Mouse (Mus musculus): ENCODE data around the gene Fam76a. TPM values are rescaled to one million over a fixed set of nuclear protein-coding genes. Genes with fewer than 3 reads are reported as not detected.
A peak's percentile ranks its signal among the peaks of the same experiment; 100 is the strongest.

Fam76a gene
- polyA plus RNA-seq, 1 experiment from 2014 or later: 47.7 TPM

DNA sequence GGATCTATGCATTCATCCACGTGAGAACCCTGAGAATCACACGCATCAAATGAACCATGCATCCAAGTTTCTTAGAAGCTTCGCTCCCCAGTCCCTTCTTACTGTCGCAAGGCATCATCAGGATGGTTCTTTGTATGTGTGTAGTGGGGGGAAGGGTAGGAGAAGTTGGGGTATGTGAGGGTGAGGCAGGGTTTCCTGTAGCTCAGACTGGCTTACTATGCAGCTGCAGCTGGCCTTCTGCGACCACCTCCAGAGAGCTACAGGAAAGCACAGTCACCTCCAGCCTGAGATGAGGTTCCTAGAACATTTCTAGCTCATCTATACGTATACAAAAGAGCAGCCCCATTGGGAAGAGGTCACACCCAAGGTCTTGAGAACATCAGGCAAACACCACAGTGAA is 10.2 kb downstream of the Fam76a start:
- Histone ChIP-seq H3K9ac (no peak overlapping the region; the same call in 1 of the 2 replicates), H3K4me2 (no peak overlapping the region), H3K9me3 (no peaks in the 10 kb centered on the region), H3K36me3 (peaks cover 88% of the 10 kb centered on the region), H3K4me3 (no peak overlapping the region), H3K4me1 (no peaks in the 10 kb centered on the region), H3K27me3 (no peaks in the 10 kb centered on the region), H3K27ac (no peak overlapping the region)
- ATAC-seq (ENCODE audit: insufficient number of reproducible peaks, insufficient read depth, low FRiP score, low TSS enrichment, low read depth): no peak
- WGBS: 89% methylated on average over 6 of the region's 6 CpGs

DNA sequence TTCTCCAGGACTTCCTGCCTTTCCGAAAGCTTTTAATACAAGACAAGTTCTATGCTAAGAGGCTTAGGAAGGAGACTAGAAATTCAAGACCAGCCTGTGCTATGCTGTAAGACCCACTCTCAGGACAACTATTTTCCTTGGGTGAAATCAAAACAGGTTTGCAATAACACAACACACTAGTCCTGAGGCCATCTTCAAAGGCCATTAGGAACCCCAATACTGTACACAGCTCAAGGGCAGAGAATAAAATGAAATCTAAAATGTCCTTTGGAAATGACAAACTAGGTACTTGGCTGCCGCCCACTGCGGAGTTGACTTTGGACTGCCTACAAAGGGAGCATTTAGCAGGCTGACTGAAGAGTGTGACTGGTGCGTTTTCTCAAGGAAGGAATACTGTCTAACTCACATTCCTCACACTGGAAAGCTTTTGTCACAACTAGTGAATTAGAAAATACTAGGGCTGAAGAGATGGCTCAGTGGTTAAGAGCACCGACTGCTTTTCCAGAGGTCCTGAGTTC is 16.5 kb downstream of the Fam76a start:
- 88% methylated on average over 5 of the region's 5 CpGs for WGBS
- Histone ChIP-seq H3K4me1 (no peaks in the 10 kb centered on the region), H3K9ac (0 out of 2 replicates have a peak overlapping the region, but pooled peaks have one; percentile 36), H3K27me3 (no peaks in the 10 kb centered on the region), H3K36me3 (peaks cover 79% of the 10 kb centered on the region), H3K27ac (no peak overlapping the region), H3K4me3 (no peak overlapping the region), H3K4me2 (no peak overlapping the region), H3K9me3 (no peaks in the 10 kb centered on the region)
- ATAC-seq (ENCODE audit: insufficient number of reproducible peaks, insufficient read depth, low FRiP score, low TSS enrichment, low read depth): no peak

DNA sequence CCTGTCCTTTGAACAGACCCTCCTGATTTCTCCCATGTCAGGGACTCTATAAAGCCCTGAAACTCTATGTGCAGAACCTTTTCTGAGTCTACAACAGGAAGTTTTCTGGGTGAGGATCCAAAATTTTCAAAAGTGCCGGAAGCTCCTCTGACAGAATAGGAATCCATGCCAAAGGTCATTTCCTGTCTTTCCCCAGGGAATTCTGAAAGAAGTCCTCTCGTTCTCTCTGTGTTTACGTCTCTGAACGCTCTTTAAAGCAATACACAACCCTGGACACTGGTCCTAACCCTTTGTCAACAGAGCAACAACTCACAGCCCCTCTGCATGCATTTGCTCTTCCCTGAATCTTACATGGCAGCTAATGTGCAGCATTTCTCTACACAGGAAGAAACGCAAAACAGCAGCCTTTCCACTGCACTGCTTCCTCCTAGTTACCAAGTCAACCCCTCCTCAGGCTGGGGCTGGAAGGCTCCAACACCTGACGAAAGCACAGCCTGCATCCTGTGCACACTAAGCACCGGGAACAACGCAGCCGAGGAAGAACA is 17.5 kb downstream of the Fam76a start:
- Histone ChIP-seq H3K27me3 (no peaks in the 10 kb centered on the region), H3K27ac (no peak overlapping the region), H3K9me3 (no peaks in the 10 kb centered on the region), H3K36me3 (peaks cover 78% of the 10 kb centered on the region), H3K4me1 (no peaks in the 10 kb centered on the region), H3K4me3 (no peak overlapping the region), H3K4me2 (no peak overlapping the region), H3K9ac (no peak overlapping the region)
- 50% methylated on average over 9 of the region's 9 CpGs for WGBS
- no peak for ATAC-seq (ENCODE audit: insufficient number of reproducible peaks, insufficient read depth, low FRiP score, low TSS enrichment, low read depth)

DNA sequence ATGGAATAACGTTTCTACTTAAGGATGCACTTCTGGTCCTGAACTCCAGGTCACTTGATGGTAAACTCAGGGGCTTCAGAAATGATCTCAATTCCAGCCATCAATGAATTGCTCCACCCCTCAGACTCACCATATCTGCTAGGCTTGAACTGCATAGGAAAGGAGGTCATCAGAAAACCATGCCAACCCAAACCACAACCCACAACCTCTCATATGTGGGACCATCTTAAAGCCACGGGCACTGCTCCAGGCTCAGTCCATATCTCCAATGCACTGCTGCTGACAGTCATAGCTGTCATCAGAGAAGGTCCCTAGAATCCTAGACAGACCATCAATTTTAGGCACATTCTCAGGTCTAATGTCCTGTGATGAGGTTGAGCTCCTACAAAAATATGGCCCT is 18.3 kb downstream of the Fam76a start:
- H3K4me1 ChIP-seq: no peaks in the 10 kb centered on the region

DNA sequence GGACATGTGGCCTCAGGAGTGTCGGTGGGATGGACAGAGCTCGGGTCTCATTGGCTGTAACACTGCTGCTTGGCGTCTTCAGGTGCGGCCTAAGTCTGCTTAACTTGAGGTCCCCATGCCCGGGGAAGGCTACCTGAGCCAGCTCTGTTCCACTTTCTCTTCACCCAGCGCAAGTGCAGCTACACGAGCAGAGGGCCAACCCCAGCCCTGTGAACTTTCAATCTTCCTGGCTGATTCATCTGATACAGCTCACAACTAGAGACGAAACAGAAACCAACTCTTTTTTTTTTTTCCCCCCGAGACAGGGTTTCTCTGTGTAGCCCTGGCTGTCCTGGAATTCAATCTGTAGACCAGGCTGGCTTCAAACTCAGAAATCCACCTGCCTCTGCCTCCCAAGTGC is 24.2 kb downstream of the Fam76a start:
- H3K4me3 ChIP-seq: no peak overlapping the region
- no peaks in the 10 kb centered on the region for H3K9me3 ChIP-seq
- no peak overlapping the region for H3K4me2 ChIP-seq
- peaks cover 11% of the 10 kb centered on the region; the same call in 1 of the 2 replicates for H3K27me3 ChIP-seq
- H3K9ac ChIP-seq: no peak overlapping the region
- 85% methylated on average over 9 of the region's 9 CpGs for WGBS
- H3K36me3 ChIP-seq: peaks cover 32% of the 10 kb centered on the region
- H3K4me1 ChIP-seq: no peaks in the 10 kb centered on the region
- no peak for ATAC-seq (ENCODE audit: insufficient number of reproducible peaks, insufficient read depth, low FRiP score, low TSS enrichment, low read depth)
- H3K27ac ChIP-seq: no peak overlapping the region

More for the DNA sequence above, 18.3 kb downstream of the Fam76a start:
- Histone ChIP-seq H3K9me3 (no peaks in the 10 kb centered on the region), H3K9ac (no peak overlapping the region), H3K27ac (no peak overlapping the region), H3K36me3 (peaks cover 73% of the 10 kb centered on the region), H3K4me2 (no peak overlapping the region), H3K27me3 (no peaks in the 10 kb centered on the region), H3K4me3 (no peak overlapping the region)
- WGBS: 82% methylated on average over 2 of the region's 2 CpGs
- ATAC-seq (ENCODE audit: insufficient number of reproducible peaks, insufficient read depth, low FRiP score, low TSS enrichment, low read depth): no peak

DNA sequence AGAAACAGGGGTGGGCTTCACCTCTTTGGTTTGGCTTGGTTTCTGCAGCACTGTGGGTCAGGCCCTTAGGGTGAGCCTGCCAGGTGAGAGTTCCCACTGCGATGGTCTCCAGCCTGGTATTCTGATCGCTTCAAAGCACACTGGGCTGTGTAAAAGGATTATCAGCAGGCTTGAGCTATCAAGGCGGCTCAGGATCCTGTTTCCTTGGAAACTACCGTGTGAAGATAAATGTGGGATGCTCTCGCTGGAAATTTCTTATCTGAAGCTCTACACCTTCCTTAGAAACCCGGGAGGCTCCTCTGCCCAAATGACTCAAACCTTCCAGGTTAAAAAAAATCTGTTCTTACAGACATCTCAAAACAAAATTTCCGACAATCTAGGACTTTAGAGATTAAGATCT is 28.0 kb downstream of the Fam76a start:
- Histone ChIP-seq H3K9ac (no peak overlapping the region), H3K27ac (no peak overlapping the region), H3K9me3 (no peaks in the 10 kb centered on the region), H3K4me1 (no peaks in the 10 kb centered on the region), H3K27me3 (peaks cover 11% of the 10 kb centered on the region; the same call in 1 of the 2 replicates), H3K36me3 (no peaks in the 10 kb centered on the region), H3K4me3 (no peak overlapping the region), H3K4me2 (no peak overlapping the region)
- WGBS: 9% methylated on average over 7 of the region's 7 CpGs
- ATAC-seq (ENCODE audit: insufficient number of reproducible peaks, insufficient read depth, low FRiP score, low TSS enrichment, low read depth): no peak

DNA sequence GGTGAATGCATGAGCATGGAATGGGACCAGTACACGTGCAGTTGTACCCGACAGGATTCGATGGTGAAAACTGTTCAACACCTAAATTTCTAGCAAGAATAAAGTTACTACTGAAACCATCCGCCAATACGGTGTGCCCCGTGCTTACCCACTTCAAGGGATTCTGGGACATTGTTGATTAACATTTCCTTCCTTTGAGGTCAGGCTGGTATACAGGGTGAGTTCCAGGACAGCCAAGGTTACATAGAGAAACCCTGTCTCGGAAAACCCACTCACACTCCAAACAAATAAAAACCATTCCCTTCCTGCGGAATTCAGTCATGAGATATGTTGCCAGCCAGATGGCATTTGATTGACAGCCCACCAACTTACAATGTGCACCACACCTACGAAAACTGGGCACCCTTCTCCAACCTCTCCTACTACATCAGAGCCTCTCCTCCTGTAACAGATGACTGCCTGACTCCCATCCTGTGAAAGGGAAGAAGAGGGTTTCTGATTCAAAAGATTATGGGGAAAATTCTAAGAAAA is 37.4 kb downstream of the Fam76a start:
- H3K9ac ChIP-seq: peak overlapping the region; percentile 94
- H3K4me2 ChIP-seq: peak overlapping the region; percentile 71
- no peaks in the 10 kb centered on the region for H3K9me3 ChIP-seq
- 5% methylated on average over 9 of the region's 9 CpGs for WGBS
- H3K27ac ChIP-seq: peak overlapping the region; percentile 84
- no peak for ATAC-seq (ENCODE audit: insufficient number of reproducible peaks, insufficient read depth, low FRiP score, low TSS enrichment, low read depth)
- H3K4me3 ChIP-seq: peak overlapping the region; percentile 94
- H3K4me1 ChIP-seq: peaks cover 17% of the 10 kb centered on the region
- H3K36me3 ChIP-seq: peaks cover 8% of the 10 kb centered on the region
- no peaks in the 10 kb centered on the region for H3K27me3 ChIP-seq

DNA sequence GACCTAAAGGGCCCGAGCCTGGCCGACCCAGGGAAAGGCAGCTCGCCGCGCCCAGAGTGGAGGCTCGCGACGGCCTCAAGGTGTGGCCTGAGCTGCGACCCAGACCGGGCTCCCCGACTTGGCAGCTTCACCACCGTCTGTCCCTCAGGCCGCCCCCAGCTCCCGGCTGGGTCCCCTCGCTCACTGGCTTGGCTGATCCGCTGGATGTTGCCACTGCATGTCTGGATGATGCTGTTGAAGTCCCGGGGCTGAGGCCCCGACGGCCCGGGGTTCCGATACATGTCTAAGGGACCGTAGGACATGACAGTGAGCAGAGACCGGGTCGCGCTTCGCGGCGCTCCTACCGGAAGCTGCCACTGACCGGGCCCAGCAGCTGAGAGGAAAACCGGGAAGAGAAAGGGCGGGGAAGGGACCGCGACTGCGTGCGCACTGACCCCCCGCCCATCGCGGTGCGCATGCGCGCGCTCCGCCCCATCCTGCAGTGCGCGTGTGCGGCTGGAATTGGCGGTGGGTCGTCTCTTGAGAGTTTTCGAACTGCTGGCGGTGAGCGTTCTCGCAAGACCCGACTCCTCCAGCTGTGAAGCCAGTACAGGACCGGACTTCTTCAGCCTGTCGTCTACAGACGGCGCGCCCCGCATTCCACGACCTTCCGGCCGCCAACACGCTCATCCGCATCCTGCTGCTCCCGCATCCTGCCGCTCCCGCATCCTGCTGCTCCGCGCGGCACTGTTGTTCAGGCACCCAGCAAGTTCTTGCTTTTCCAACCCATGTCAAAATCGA is 38.1 kb downstream of the Fam76a start, which contains the start of gene Stx12:
Gene Stx12, minus strand, starts transcription at position 446 of the 780 bp plus-strand sequence.
- H3K9ac ChIP-seq: peak within 1 kb of the TSS; percentile 94
- peaks cover 17% of the 10 kb centered on the region for H3K4me1 ChIP-seq
- H3K27me3 ChIP-seq: no peaks in the 10 kb centered on the region
- WGBS: under 1% methylated on average over 72 of the region's 72 CpGs
- H3K4me3 ChIP-seq: peak within 1 kb of the TSS; percentile 94
- peak; percentile 79 for ATAC-seq (ENCODE audit: insufficient number of reproducible peaks, insufficient read depth, low FRiP score, low TSS enrichment, low read depth)
- peak within 1 kb of the TSS; percentile 84 for H3K27ac ChIP-seq
- H3K36me3 ChIP-seq: peaks cover 14% of the 10 kb centered on the region
- peak within 1 kb of the TSS; percentile 71 for H3K4me2 ChIP-seq
- H3K9me3 ChIP-seq: no peaks in the 10 kb centered on the region

DNA sequence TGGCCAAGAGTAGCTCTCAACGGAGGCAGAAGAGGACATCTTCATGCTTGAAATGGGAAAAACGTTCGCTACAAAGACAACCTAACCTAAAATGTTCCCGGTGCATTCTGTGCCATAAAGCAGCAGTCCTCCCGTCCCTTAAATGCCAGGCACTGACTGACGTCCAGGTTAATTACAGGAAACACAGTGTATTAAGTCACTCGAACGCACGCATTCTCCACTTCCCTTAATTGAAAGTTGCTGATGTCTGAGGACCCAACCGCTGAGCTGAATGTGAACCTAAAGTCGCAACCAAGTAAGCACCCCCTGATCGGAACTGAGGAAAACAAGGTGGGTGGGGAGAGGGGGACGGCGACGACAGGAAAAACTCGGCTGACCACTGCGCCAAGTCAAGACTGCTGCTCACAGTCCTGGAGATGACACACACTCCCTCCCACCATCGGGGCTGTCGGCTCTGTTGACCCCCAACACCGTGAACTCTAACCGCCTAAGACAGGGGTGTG is 38.7 kb downstream of the Fam76a start:
- Histone ChIP-seq H3K27ac (peak overlapping the region; percentile 84), H3K27me3 (no peaks in the 10 kb centered on the region), H3K9ac (peak overlapping the region; percentile 94), H3K36me3 (peaks cover 14% of the 10 kb centered on the region), H3K4me1 (peaks cover 17% of the 10 kb centered on the region), H3K4me3 (peak overlapping the region; percentile 94), H3K9me3 (no peaks in the 10 kb centered on the region), H3K4me2 (peak overlapping the region; percentile 71)
- no peak for ATAC-seq (ENCODE audit: insufficient number of reproducible peaks, insufficient read depth, low FRiP score, low TSS enrichment, low read depth)
- 2% methylated on average over 21 of the region's 21 CpGs for WGBS

DNA sequence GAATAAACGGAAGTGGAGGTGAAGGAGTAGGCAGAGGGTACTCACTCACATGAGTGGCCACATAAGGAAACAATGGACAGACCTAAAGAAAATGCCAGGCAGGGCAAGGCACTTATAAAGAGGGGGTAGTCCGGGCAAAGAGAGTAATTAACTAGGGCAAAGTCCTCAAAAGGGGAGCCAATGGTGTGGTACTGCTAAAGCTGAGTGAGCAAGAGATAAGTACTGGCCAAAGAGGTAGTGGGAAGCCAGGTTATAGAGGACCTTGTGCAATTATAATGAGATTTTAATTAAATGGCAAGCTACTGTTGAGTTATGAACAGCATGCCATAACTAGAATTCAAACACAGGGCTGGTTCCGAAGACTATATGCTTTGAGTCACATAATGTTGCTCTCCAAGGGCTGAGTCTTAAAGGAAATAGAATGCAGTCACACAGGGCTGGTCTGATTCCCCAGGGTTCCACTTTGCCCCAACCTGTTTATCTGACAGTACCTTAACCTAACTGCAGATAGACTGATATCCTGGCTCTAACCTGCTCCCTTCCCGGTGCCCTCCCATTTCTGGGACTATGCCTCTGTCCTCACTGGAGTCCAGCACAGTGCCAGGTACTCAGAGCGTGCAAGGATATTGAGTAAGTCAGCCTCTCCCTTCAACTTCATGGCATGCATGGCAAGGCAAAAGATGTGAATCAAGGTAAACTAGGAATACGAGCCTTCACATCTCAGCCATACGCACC is 47.8 kb downstream of the Fam76a start:
- Histone ChIP-seq H3K27ac (no peak overlapping the region), H3K4me3 (no peak overlapping the region), H3K4me2 (no peak overlapping the region), H3K27me3 (no peaks in the 10 kb centered on the region), H3K4me1 (0 out of 2 replicates have a peak, but pooled peaks cover 3% of the 10 kb centered on the region), H3K9ac (no peak overlapping the region), H3K9me3 (no peaks in the 10 kb centered on the region), H3K36me3 (peaks cover 35% of the 10 kb centered on the region)
- no peak for ATAC-seq (ENCODE audit: insufficient number of reproducible peaks, insufficient read depth, low FRiP score, low TSS enrichment, low read depth)
- 91% methylated on average over 7 of the region's 7 CpGs for WGBS

Measured in embryonic facial prominence, embryonic 13.5 days (tissue).